Mouse (Mus musculus) frontal cortex, postnatal 36 days (tissue): ENCODE measurements at regions not wholly inside any gene's neighbourhood (a gene's known extent, or its start where the extent isn't known, plus 50 kb on each side); places are given as distances from the start of the nearest gene placed in this dataset.

Experiments
- DNase-seq, 2 experiments: peaks; one replicate each; pipeline ENCODE4 v3.0.0; 2022; ENCODE audit warnings: low spot score in 2 of 2

- no peak for DNase-seq
These were observed 204.3 kb downstream of the Hhipl2 start for GRCm38 (mm10) chr1:183622341-183622740.

- no peak for DNase-seq
These were observed 206.3 kb downstream of the Hhipl2 start for GRCm38 (mm10) chr1:183624266-183624665.

GRCm38 (mm10) chr1:183633810-183634209 is 215.8 kb downstream of the Hhipl2 start:
- DNase-seq, result no peak

GRCm38 (mm10) chr1:183634836-183635235 is 216.8 kb downstream of the Hhipl2 start:
- no peak for DNase-seq

GRCm38 (mm10) chr1:183637214-183637613 is 219.2 kb downstream of the Hhipl2 start:
- no peak for DNase-seq

- DNase-seq, result no peak
These were observed 221.3 kb downstream of the Hhipl2 start for GRCm38 (mm10) chr1:183639332-183639731.

GRCm38 (mm10) chr1:183640568-183640967 is 222.6 kb downstream of the Hhipl2 start:
- DNase-seq, result no peak

GRCm38 (mm10) chr1:183644001-183644400 is 226.0 kb downstream of the Hhipl2 start:
- DNase-seq, result no peak

- DNase-seq, result no peak
These were observed 235.9 kb downstream of the Hhipl2 start for GRCm38 (mm10) chr1:183653878-183654277.

- peak; percentile 26 to 35 for DNase-seq
These were observed 239.0 kb downstream of the Hhipl2 start for GRCm38 (mm10) chr1:183657043-183657442.

GRCm38 (mm10) chr1:183660541-183660940 is 242.5 kb downstream of the Hhipl2 start:
- no peak for DNase-seq

GRCm38 (mm10) chr1:183662369-183663043 is 244.5 kb downstream of the Hhipl2 start:
- DNase-seq, result no peak

GRCm38 (mm10) chr1:183669271-183669670 is 251.3 kb downstream of the Hhipl2 start:
- DNase-seq, result no peak

- peak; percentile 2 to 12 for DNase-seq
These were observed 251.7 kb downstream of the Hhipl2 start for GRCm38 (mm10) chr1:183669674-183670073.

- no peak for DNase-seq
These were observed 252.5 kb downstream of the Hhipl2 start for GRCm38 (mm10) chr1:183670542-183670941.

- DNase-seq, result no peak
These were observed 253.5 kb downstream of the Hhipl2 start for GRCm38 (mm10) chr1:183671541-183671940.

- no peak for DNase-seq
These were observed 254.5 kb downstream of the Hhipl2 start for GRCm38 (mm10) chr1:183672521-183672920.

- no peak for DNase-seq
These were observed 259.6 kb downstream of the Hhipl2 start for GRCm38 (mm10) chr1:183677585-183677984.

GRCm38 (mm10) chr1:183679949-183680348 is 261.9 kb downstream of the Hhipl2 start:
- peak; percentile 9 to 14 for DNase-seq

- DNase-seq, result no peak
These were observed 268.0 kb downstream of the Hhipl2 start for GRCm38 (mm10) chr1:183686056-183686455.

- no peak for DNase-seq
These were observed 274.7 kb downstream of the Hhipl2 start for GRCm38 (mm10) chr1:183692756-183693155.

- DNase-seq, result no peak
These were observed 281.3 kb downstream of the Hhipl2 start for GRCm38 (mm10) chr1:183699284-183699683.

- DNase-seq, result no peak
These were observed 284.9 kb downstream of the Hhipl2 start for GRCm38 (mm10) chr1:183702888-183703287.

- DNase-seq, result no peak
These were observed 294.9 kb downstream of the Hhipl2 start for GRCm38 (mm10) chr1:183712895-183713294.
